Mouse (Mus musculus) ES-Bruce4 (cell line): ENCODE measurements around the gene Dnajb14.

Source experiments
- CTCF ChIP-seq: IDR thresholded peaks from one replicate; pipeline ENCODE4 v1.8.1; 2011; ENCODE audit warnings: low read depth, low read length
- EP300 ChIP-seq: IDR thresholded peaks from 2 replicates; pipeline ENCODE4 v1.6.1; 2011; ENCODE audit warnings: low read depth, low read length; ENCODE audit not compliant: insufficient read depth
- POLR2A ChIP-seq: IDR thresholded peaks from one replicate; pipeline ENCODE4 v1.8.1; 2011; ENCODE audit warnings: low read length; ENCODE audit not compliant: insufficient read depth

DNA sequence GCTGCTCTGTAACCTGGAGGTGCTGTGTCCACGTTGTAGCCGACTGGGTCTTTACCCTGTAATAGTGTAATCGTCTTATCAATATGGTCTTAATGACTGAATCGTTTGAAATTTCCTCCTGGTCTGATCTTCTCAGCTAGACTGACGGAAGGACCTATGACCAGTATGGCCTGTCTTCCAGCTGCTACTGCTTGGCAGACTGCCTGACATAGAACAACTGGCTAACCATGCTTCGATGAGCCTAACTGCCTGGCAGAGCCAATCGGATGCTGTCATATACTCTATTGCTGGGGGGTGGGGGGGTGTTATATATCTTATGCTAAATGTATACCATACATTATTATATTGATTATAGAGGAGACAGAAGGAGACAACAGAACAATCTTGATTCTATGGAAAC, 11.4 kb upstream of the Dnajb14 start:
- TF ChIP-seq CTCF (no peak), POLR2A (no peak), EP300 (no peak)
